Mouse (Mus musculus) CH12.LX (cell line): ENCODE measurements around the gene Tas2r118. TPM values are rescaled to one million over a fixed set of nuclear protein-coding genes. Genes with fewer than 3 reads are reported as not detected.

Experiments used
- DNase-seq: peaks from one replicate; pipeline ENCODE4 v3.0.0-alpha.2; 2013; ENCODE audit errors: extremely low read depth
- H3K27ac ChIP-seq: 2 replicates; pipeline ENCODE4 v1.5.1; 2012; ENCODE audit warnings: low read depth, mild to moderate bottlenecking, control low read depth, moderate library complexity; ENCODE audit not compliant: insufficient read depth
- H3K27me3 ChIP-seq: replicated peaks from 2 replicates; pipeline ENCODE3; 2012; ENCODE audit warnings: inconsistent platforms
- H3K36me3 ChIP-seq, 2 experiments: replicated peaks in 1 of 2; 2 replicates each; pipeline versions ENCODE3 to v1.6.1; 2012; ENCODE audit warnings: inconsistent platforms in 1 of 2, low read length in 1 of 2, mild to moderate bottlenecking in 1 of 2, mixed read lengths in 1 of 2, moderate library complexity in 1 of 2; ENCODE audit not compliant: control insufficient read depth in 1 of 2, insufficient read depth in 1 of 2
- H3K4me1 ChIP-seq, 2 experiments: 2 replicates each; pipeline ENCODE4 v1.6.1; 2012; ENCODE audit warnings: inconsistent platforms in 1 of 2, moderate library complexity in 1 of 2; ENCODE audit not compliant: insufficient read depth in 2 of 2, control insufficient read depth in 1 of 2
- H3K4me2 ChIP-seq: 2 replicates; pipeline ENCODE4 v1.6.1; 2012; ENCODE audit warnings: low read depth, mild to moderate bottlenecking, control low read depth; ENCODE audit not compliant: poor library complexity, insufficient read depth, severe bottlenecking
- H3K4me3 ChIP-seq, 3 experiments: fragments of 150-350 bp in 1 of 3; sonication (generic) in 1 of 3; replicated peaks in 1 of 3; 2 replicates each; pipeline versions ENCODE3 to v1.5.1; 2011 to 2012; ENCODE audit warnings: low read depth in 2 of 3, low read length in 2 of 3, mild to moderate bottlenecking in 2 of 3, moderate library complexity in 2 of 3, control low read depth in 1 of 3, improper control_type of control experiment in 1 of 3, inconsistent platforms in 1 of 3, mixed read lengths in 1 of 3; ENCODE audit not compliant: poor library complexity in 1 of 3
- H3K79me2 ChIP-seq: replicated peaks from 2 replicates; pipeline ENCODE4 v1.6.1; 2012; ENCODE audit warnings: mild to moderate bottlenecking, moderate library complexity; ENCODE audit not compliant: control insufficient read depth, poor library complexity, insufficient read depth, severe bottlenecking; ENCODE audit errors: extremely low read depth
- H3K9ac ChIP-seq: 2 replicates; pipeline ENCODE4 v1.6.1; 2012; ENCODE audit warnings: low read depth, mild to moderate bottlenecking, control low read depth, moderate library complexity; ENCODE audit not compliant: insufficient read depth
- H3K9me3 ChIP-seq: replicated peaks from 2 replicates; pipeline ENCODE3; 2012; ENCODE audit warnings: low read length, inconsistent platforms, mixed read lengths
- CHD2 ChIP-seq: IDR thresholded peaks from 2 replicates; pipeline ENCODE4 v1.6.1; 2011; ENCODE audit warnings: low read length, improper control_type of control experiment
- ELF1 ChIP-seq: IDR thresholded peaks from 2 replicates; pipeline ENCODE4 v1.6.1; 2014; ENCODE audit warnings: low read depth, mild to moderate bottlenecking, inconsistent platforms, low read length, improper control_type of control experiment
- EP300 ChIP-seq: IDR thresholded peaks from 2 replicates; pipeline ENCODE4 v1.6.1; 2011; ENCODE audit warnings: low read length, improper control_type of control experiment
- MYC ChIP-seq: IDR thresholded peaks from 2 replicates; pipeline ENCODE4 v1.6.1; 2011; ENCODE audit warnings: low read depth, mild to moderate bottlenecking, improper control_type of control experiment, low read length
- PAX5 ChIP-seq: IDR thresholded peaks from 2 replicates; pipeline ENCODE4 v1.6.1; 2012; ENCODE audit warnings: low read length, inconsistent platforms, mixed read lengths
- POLR2A ChIP-seq: IDR thresholded peaks from 2 replicates; pipeline ENCODE4 v1.6.1; 2011; ENCODE audit warnings: low read depth, mild to moderate bottlenecking, improper control_type of control experiment, low read length
- POLR2AphosphoS2 ChIP-seq: IDR thresholded peaks from 2 replicates; pipeline ENCODE4 v1.6.1; 2011; ENCODE audit warnings: low read depth, low read length, improper control_type of control experiment
- RCOR1 ChIP-seq: conservative IDR thresholded peaks from 2 replicates; pipeline ENCODE4 v1.6.1; 2012; ENCODE audit warnings: low read depth, mild to moderate bottlenecking, inconsistent platforms, low read length, improper control_type of control experiment
- dilution Hi-C: fragments of 300-500 bp; cut with MboI; formaldehyde crosslinking; loops from 2 replicates; pipeline ENCODE4 v1.14.3; 2020; ENCODE audit warnings: low sequenced_read_pairs; ENCODE audit not compliant: extremely low pct_unique_long_range_greater_than_20kb, extremely low pct_ligation_motif_present
- in situ Hi-C: fragments of 300-500 bp; cut with MboI; formaldehyde crosslinking; loops from 3 replicates; pipeline ENCODE4 v1.14.3; 2019; ENCODE audit warnings: low sequenced_read_pairs, low pct_ligation_motif_present, low pct_unique_long_range_greater_than_20kb, mixed read lengths
- polyA plus RNA-seq: library from polyadenylated mRNA; unstranded; fragments of >175 nt; gene quantifications from 2 replicates; pipeline ENCODE4 v1.2.1, GENCODE M21; 2012; ENCODE audit warnings: low read depth; ENCODE audit not compliant: insufficient read length
- total RNA-seq, 2 experiments: library from RNA; depleted of rRNA; stranded (reverse); fragments of 300-350 nt in 1 of 2; fragments of >200 nt in 1 of 2; gene quantifications; 2 replicates each; pipeline ENCODE4 v1.2.3; 2012 to 2014

Tas2r118 gene
- total and polyA plus RNA-seq, 3 experiments = not detected

DNA sequence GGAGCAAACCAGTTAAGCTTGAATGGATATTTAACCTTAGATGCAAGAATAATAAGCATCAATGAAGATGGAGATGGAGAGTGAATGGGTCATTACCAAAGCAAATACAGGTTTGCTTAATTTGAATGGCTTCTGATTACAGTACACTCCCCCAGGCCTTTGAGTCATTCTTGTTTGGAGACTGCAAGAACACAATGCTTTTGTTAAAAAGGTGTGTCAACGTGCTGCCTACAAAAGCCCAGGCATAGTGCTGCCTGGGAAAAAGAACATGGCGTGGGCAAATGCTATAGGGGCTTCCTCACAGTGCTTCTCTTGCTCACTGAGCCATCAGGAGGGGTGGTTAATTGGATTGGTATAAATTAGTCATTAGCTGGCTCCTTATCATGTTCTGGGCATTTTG is 46.1 kb downstream of the Tas2r118 start:
- Histone ChIP-seq H3K27ac (no peak overlapping the region), H3K9ac (no peak overlapping the region), H3K79me2 (no peaks in the 10 kb centered on the region)
- TF ChIP-seq PAX5 (no peak), MYC (no peak), ELF1 (no peak), POLR2A (no peak), POLR2AphosphoS2 (no peak), RCOR1 (no peak), CHD2 (no peak), EP300 (no peak)
- TF ChIP-seq, all 38 proteins: peak for 0
- Histone ChIP-seq H3K36me3 (no peaks in the 10 kb centered on the region), H3K4me1 (no peaks in the 10 kb centered on the region), H3K4me2 (no peak overlapping the region), H3K4me3 (no peak overlapping the region), H3K9me3 (no peaks in the 10 kb centered on the region), H3K27me3 (no peaks in the 10 kb centered on the region)
- in situ Hi-C loops = no loop called here
- DNase-seq = no peak
- dilution Hi-C loops = no loop called here

Other genes with a start within 250 kb of the Tas2r118 start
- gene Cadps2, start 130.6 kb downstream of the Tas2r118 start, total RNA-seq (2012; rRNA removed) = not detected in 2 replicates
- gene Cadps2, start 130.6 kb downstream of the Tas2r118 start, total RNA-seq (2014; rRNA removed) = not detected in 2 replicates
- gene Cadps2, start 130.6 kb downstream of the Tas2r118 start, polyA plus RNA-seq = not detected in 2 replicates
- gene Slc13a1, start 198.0 kb upstream of the Tas2r118 start, total RNA-seq (2012; rRNA removed) = not detected in 2 replicates
- not detected in 2 replicates for gene Slc13a1, start 198.0 kb upstream of the Tas2r118 start, total RNA-seq (2014; rRNA removed)
- not detected in 2 replicates for gene Slc13a1, start 198.0 kb upstream of the Tas2r118 start, polyA plus RNA-seq